Mouse (Mus musculus): ENCODE measurements around the gene Rab29. TPM values are rescaled to one million over a fixed set of nuclear protein-coding genes. Genes with fewer than 3 reads are reported as not detected.

Rab29 gene
- total and polyA plus RNA-seq, 3 experiments = 23.5 to 26.3 TPM; not detected in 1

DNA sequence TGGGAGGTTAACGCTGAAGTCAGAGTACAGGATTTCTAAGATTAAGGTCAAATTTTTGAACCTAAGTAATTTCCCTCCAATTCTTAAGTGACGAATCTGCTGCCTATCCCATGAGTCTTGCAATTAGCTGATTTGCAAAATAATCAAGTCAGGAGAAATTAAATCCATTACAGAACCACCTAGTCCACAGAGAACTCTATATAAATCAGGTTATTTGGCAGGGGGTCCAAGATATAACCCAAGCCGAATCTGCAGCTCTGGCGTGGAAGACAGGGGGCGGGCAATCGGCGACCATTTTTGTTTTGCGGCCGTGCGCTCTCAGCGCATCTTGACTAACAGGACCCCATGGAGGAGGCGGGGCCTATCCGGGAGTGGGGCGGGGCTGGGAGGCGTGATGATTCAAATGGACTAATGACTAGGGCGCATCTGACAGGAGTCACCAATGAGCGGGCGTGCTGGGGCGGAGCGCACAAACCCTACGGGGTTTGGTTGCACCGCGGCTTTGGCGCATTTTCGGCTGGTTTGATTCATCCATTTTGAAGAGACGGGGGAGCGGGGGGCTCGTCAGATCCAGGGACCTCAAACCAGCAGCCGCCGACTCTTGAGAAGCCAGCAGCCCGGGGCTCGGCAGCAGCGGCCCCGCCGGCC is 43.1 kb downstream of the Rab29 start, which contains the start of gene Nucks1 (continued):
- TF ChIP-seq KAT2A (conservative IDR thresholded peaks at IDR 0.05; ENCODE audit: low read depth, low read length) (peak; percentile 69), POLR2A (IDR thresholded peaks at IDR 0.05; ENCODE audit: control insufficient read depth in 1 of 2, insufficient read depth in 1 of 2, low read depth in 1 of 2, low read length in 2 of 2, poor library complexity in 1 of 2) (peak in 1 of 2 experiments; percentile 70; a peak in 3 of 4 replicates), ELF1 (IDR thresholded peaks at IDR 0.05; ENCODE audit: low read depth, low read length) (0 out of 2 replicates have a peak, but pooled peaks have one; percentile 34), JUND (IDR thresholded peaks at IDR 0.05; ENCODE audit: low read depth, low read length) (no peak), ZC3H11A (IDR thresholded peaks at IDR 0.05; ENCODE audit: low read depth, low read length) (peak; percentile 99), MAZ (IDR thresholded peaks at IDR 0.05; ENCODE audit: low read depth, low read length) (peak; percentile 76; the same call in 1 of the 2 replicates), UBTF (IDR thresholded peaks at IDR 0.05; ENCODE audit: borderline replicate concordance, insufficient read depth, low read depth, low read length) (no peak), NELFE (IDR thresholded peaks at IDR 0.05; ENCODE audit: low read depth, low read length) (peak; percentile 59), USF1 (IDR thresholded peaks at IDR 0.05; ENCODE audit: low read depth, low read length) (peak; percentile 47; the same call in 1 of the 2 replicates), ETS1 (IDR thresholded peaks at IDR 0.05; ENCODE audit: low read depth, low read length) (0 out of 2 replicates have a peak, but pooled peaks have one; percentile 33), GATA1 (IDR thresholded peaks at IDR 0.05; ENCODE audit: low read depth, low read length) (0 out of 2 replicates have a peak, but pooled peaks have one; percentile 22), MAX (IDR thresholded peaks at IDR 0.05; ENCODE audit: low read length) (peak; percentile 81), TAL1 (IDR thresholded peaks at IDR 0.05; ENCODE audit: low read length) (no peak), MYB (IDR thresholded peaks at IDR 0.05; ENCODE audit: low read depth, low read length) (no peak)

DNA sequence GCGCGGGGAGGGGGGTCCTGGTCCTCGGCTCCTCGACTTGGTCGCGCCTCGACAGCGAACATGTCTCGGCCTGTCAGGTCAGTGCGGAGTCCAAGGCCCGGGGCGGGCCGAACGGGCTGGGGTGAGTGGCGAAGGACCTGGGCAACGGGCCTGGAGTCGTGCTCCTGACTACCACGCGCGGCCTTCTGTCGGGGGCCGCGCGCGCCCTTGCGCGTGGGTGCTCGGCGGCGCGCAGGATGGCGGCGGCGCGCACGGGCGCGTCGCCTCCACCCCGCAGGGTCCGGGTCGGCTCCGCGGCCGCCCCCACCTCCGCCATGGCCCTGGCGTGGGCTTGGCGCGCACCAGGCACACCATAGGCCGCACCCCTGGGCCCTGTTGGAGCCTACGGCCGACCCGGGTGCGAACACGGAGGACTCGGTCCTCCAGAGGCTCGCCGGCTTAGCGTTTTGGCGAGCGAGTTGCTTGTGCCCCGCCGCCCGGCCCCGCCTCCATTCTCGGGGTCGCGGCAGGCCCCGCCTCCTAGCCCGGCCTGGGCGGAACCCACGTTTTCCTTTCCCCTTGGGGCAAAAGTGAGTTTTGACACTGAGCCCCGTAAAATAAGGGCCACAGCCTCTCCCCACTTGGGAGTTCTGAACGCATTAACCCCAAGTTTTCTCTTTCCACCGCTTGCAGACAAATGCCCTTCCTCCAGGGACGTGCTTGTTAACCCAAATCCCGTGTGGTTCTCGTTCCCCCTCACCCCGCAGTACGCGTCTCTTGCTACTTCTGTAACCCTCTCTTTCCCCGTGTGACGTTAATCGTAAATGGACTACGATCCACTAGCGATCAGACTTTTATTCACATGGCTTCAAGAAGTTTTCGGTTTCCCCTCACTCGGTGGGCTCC is 43.9 kb downstream of the Rab29 start:
- H3K27me3 ChIP-seq (ENCODE audit: control insufficient read depth in 1 of 2, insufficient read depth in 2 of 2, low read length in 2 of 2) = no peaks in the 10 kb centered on the region
- H3K9me3 ChIP-seq (replicated peaks; ENCODE audit: insufficient read depth, low read length) = no peaks in the 10 kb centered on the region
- peaks cover 6 to 29% of the 10 kb centered on the region in 2 experiments; a peak in 3 of 4 replicates for H3K4me1 ChIP-seq (ENCODE audit: control insufficient read depth in 1 of 2, insufficient read depth in 2 of 2, low read length in 2 of 2)
- peak overlapping the region; percentile 99 for H3K9ac ChIP-seq (ENCODE audit: control insufficient read depth, low read depth, low read length, poor library complexity, severe bottlenecking)
- peak overlapping the region; percentile 80 for H3K27ac ChIP-seq (ENCODE audit: control insufficient read depth, low read depth, low read length)
- TF ChIP-seq SIN3A (IDR thresholded peaks at IDR 0.05; ENCODE audit: low read length) = peak; percentile 84
- TF ChIP-seq POLR2AphosphoS2 (IDR thresholded peaks at IDR 0.05; ENCODE audit: low read length) = peak; percentile 66; the same call in 1 of the 2 replicates
- no peak for TF ChIP-seq UBTF (IDR thresholded peaks at IDR 0.05; ENCODE audit: borderline replicate concordance, insufficient read depth, low read depth, low read length)
- peak; percentile 42; the same call in 1 of the 2 replicates for TF ChIP-seq CHD1 (IDR thresholded peaks at IDR 0.05; ENCODE audit: low read depth, low read length)
- peak; percentile 71 for TF ChIP-seq MAX (IDR thresholded peaks at IDR 0.05; ENCODE audit: low read length)
- no peak for TF ChIP-seq ZNF384 (IDR thresholded peaks at IDR 0.05; ENCODE audit: low read depth, low read length)
- peak; percentile 53; the same call in 1 of the 2 replicates for TF ChIP-seq CHD2 (IDR thresholded peaks at IDR 0.05; ENCODE audit: low read length)
- no peak for TF ChIP-seq BHLHE40 (IDR thresholded peaks at IDR 0.05; ENCODE audit: borderline replicate concordance, low read depth, low read length)
- no peak for TF ChIP-seq RCOR1 (IDR thresholded peaks at IDR 0.05; ENCODE audit: low read depth, low read length)
- no peak for TF ChIP-seq ZC3H11A (IDR thresholded peaks at IDR 0.05; ENCODE audit: low read depth, low read length)
- no peak for TF ChIP-seq GATA1 (IDR thresholded peaks at IDR 0.05; ENCODE audit: low read depth, low read length)
- TF ChIP-seq NELFE (IDR thresholded peaks at IDR 0.05; ENCODE audit: low read depth, low read length) = peak; percentile 50
- TF ChIP-seq HCFC1 (IDR thresholded peaks at IDR 0.05; ENCODE audit: low read depth, low read length) = peak; percentile 18; the same call in 1 of the 2 replicates
- peak; percentile 57; the same call in 1 of the 2 replicates for TF ChIP-seq ZMIZ1 (IDR thresholded peaks at IDR 0.05; ENCODE audit: low read depth, low read length)
- TF ChIP-seq MYC (IDR thresholded peaks at IDR 0.05; ENCODE audit: low read depth, low read length) = no peak
- peak; percentile 45 to 68 for TF ChIP-seq POLR2A (IDR thresholded peaks at IDR 0.05; ENCODE audit: control insufficient read depth in 1 of 2, insufficient read depth in 1 of 2, low read depth in 1 of 2, low read length in 2 of 2, poor library complexity in 1 of 2)
- TF ChIP-seq MAZ (IDR thresholded peaks at IDR 0.05; ENCODE audit: low read depth, low read length) = peak; percentile 68; the same call in 1 of the 2 replicates
- no peak for TF ChIP-seq GABPA (IDR thresholded peaks at IDR 0.05; ENCODE audit: low read depth, low read length)
- no peak for TF ChIP-seq RAD21 (IDR thresholded peaks at IDR 0.05; ENCODE audit: low read depth, low read length)
- TF ChIP-seq MXI1 (IDR thresholded peaks at IDR 0.05; ENCODE audit: low read depth, low read length) = peak; percentile 96
- peak overlapping the region; percentile 55 to 98 for H3K4me3 ChIP-seq (ENCODE audit: control insufficient read depth in 1 of 2, insufficient read depth in 1 of 2, low read depth in 2 of 2, low read length in 2 of 2)
- H3K36me3 ChIP-seq (ENCODE audit: control insufficient read depth in 1 of 2, insufficient read depth in 2 of 2, low read length in 2 of 2) = peaks cover 12 to 50% of the 10 kb centered on the region in 2 experiments
- peak; percentile 90 for DNase-seq (ENCODE audit: low read depth, low spot score)
- peaks cover 48% of the 10 kb centered on the region for H3K79me2 ChIP-seq (ENCODE audit: control insufficient read depth, insufficient read depth, low read length, poor library complexity)
